Mouse (Mus musculus) C3H10T1/2 (cell line): ENCODE data around the gene Cep126. TPM values are rescaled to one million over a fixed set of nuclear protein-coding genes. Genes with fewer than 3 reads are reported as not detected.

Source experiments
- polyA plus RNA-seq, 2 experiments: library from polyadenylated mRNA; unstranded; fragments of >200 nt; fragmentation: generic; extraction: Trizol; gene quantifications; one replicate each; pipeline ENCODE4 v1.2.1; 2012; ENCODE audit warnings: missing spikeins in 2 of 2

Gene Cep126
- under 1 TPM; 0.06 to 0.32 TPM for polyA plus RNA-seq

DNA sequence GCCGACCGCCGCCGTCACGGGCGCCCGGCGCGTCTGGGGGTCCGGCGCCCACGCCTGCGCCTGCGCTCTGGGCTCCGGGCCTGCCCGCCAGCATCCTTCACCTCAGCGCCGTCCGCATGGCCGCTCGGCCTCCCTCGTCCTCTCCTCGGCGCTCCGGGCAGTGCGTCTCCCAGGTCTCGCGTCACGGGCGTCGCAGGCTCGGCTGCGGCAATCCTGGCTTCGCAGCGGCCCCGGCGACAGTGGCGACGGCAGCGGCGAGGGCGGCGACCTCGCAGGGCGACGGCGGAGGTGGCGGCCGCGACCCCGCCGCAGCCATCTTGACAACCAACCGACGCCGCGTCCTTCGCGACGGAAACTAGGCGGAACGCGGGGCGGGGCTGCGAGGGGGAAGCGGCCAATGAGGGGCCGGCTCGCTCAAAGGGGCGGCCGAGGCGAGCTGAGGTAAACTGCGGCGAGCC is at the start of gene Cep126:
Gene Cep126 (minus strand): TSS at position 178 of the 458 bp plus-strand sequence.

DNA sequence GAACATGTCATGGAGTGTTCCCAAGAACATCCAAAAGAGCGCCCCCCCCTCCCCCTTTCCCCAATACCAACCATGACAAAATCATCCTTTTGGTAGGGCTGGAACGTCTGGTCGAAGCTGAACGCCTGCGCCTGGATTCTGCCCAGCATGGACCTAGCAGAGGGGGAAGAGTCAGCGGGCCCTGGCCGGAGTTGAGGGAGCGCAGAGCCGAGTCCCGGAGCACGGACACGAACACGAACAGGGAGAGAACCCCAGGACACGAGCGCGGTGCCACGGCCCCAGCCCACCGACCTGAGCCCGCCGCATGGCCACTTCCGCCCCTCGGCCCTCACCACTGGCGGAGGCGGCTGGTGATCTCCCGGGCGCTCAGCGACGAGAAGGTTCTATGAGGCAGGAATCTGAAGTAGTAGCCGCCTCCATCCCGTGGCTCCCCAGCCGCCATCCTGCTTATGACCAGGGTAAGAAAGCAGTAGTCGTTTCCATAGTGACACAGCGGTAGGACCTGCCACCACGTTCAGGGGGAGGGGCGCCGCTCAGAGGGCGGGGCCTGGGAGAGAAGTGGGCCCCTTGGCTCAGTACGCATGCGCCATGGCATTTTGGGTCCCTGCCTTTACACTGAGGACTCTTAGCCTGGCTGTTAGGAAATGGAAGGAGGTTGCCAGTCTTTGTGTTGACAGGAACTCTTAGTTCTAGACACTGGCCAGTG is 91.6 kb downstream of the Cep126 start, which contains the start of gene Cfap300:
Gene Cfap300 (minus strand): TSS at position 486 of the 706 bp plus-strand sequence.

Other genes with a start within 250 kb of the Cep126 start
- gene Yap1, start 129.7 kb downstream of the Cep126 start, polyA plus RNA-seq = 10 to 100 TPM in 1 of 2 experiments, 1 to 10 TPM in 1; 5.4 to 33.2 TPM
- 1 to 10 TPM in 1 of 2 experiments, under 1 TPM in 1; 0.43 to 3.4 TPM for gene Cfap300, start 91.5 kb downstream of the Cep126 start, polyA plus RNA-seq